10 mouse cellular contexts compared by ENCODE assay signal in the genomic region with DNA sequence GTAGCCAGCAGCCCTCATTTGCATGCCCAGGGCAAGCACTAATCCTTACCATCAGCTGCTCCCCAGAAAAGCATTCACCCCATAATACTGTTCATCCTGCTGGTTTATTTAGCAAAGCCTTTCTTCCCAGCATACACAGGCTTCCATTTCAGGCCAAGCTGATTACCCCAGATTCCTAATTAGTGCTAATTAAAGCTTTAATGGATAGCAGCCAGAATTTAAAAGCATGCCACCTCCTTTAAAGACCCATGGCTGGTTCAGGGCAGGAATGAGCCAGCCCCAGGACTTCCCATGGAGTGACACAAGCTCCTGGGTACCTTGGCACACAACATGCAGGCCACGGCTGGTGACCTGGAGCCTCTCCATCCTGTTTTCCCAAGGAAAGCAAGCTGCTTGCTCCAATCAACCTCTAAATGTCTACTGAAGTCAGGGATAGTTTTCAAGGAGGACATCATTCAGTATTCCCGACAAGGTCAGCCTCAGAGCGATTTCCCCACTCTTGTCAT.
A peak's percentile ranks its signal among the peaks of the same experiment; 100 is the strongest.
DNase-seq lines count a peak whose midpoint lies in the region; ATAC-seq lines count a peak whose summit lies in the region.
"Had no signal": no experiment of that assay in that cellular context is flagged by ENCODE, and none has a peak within 500 bp of the region (broad histone marks: within the 10 kb centered on the region; RNA-seq: fewer than 3 reads in every experiment).

No protein-coding gene starts in this region.

- H3K27ac ChIP-seq in neural tube, embryonic 13.5 days (replicated peaks): no peak overlapping the region
- H3K27ac ChIP-seq in embryonic facial prominence, embryonic 10.5 days (replicated peaks): no peak overlapping the region
- H3K27ac ChIP-seq: liver, embryonic 14.5 days had no signal

- H3K9me3 ChIP-seq in neural tube, embryonic 13.5 days: no peaks in the 10 kb centered on the region
- H3K9me3 ChIP-seq in embryonic facial prominence, embryonic 10.5 days: no peaks in the 10 kb centered on the region

- no peak overlapping the region for H3K4me3 ChIP-seq in neural tube, embryonic 13.5 days
- no peak overlapping the region for H3K4me3 ChIP-seq in embryonic facial prominence, embryonic 10.5 days

- ATAC-seq in neural tube, embryonic 13.5 days (ENCODE audit: low read depth): peak; percentile 49; the same call in 1 of the 2 replicates
- ATAC-seq: intestine, embryonic 16.5 days had no signal

- 74% methylated on average over 3 of the region's 3 CpGs for WGBS in neural tube, embryonic 13.5 days
- WGBS in embryonic facial prominence, embryonic 10.5 days: 77% methylated on average over 3 of the region's 3 CpGs

- 0 out of 2 replicates have a peak, but pooled peaks cover 7% of the 10 kb centered on the region for H3K27me3 ChIP-seq in neural tube, embryonic 13.5 days
- 0 out of 2 replicates have a peak, but pooled peaks cover 4% of the 10 kb centered on the region for H3K27me3 ChIP-seq in embryonic facial prominence, embryonic 10.5 days (replicated peaks; ENCODE audit: low read depth, poor library complexity, severe bottlenecking)

- H3K36me3 ChIP-seq in neural tube, embryonic 13.5 days: no peaks in the 10 kb centered on the region
- H3K36me3 ChIP-seq in embryonic facial prominence, embryonic 10.5 days (replicated peaks): no peaks in the 10 kb centered on the region

- H3K9ac ChIP-seq in neural tube, embryonic 13.5 days: no peak overlapping the region
- H3K9ac ChIP-seq: liver, embryonic 14.5 days had no signal

- DNase-seq in neural tube, embryonic 10.5 days (ENCODE audit: extremely low spot score, low spot score): no peak
- DNase-seq in cerebellum, adult 9-11 months: peak; percentile 84
- DNase-seq in layer of hippocampus, adult 8-10 months (ENCODE audit: low spot score in 2 of 2): peak; percentile 40 to 61
- DNase-seq in retina, postnatal 7 days (ENCODE audit: low read depth, low spot score): peak; percentile 72
- no peak for DNase-seq in lung, adult 18-20 months
- DNase-seq in embryonic facial prominence, embryonic 10.5 days (ENCODE audit: low spot score): no peak
- DNase-seq: embryo, embryonic 11 days had no signal

- H3K4me1 ChIP-seq in neural tube, embryonic 13.5 days (replicated peaks): peaks cover 42% of the 10 kb centered on the region
- peaks cover 39% of the 10 kb centered on the region for H3K4me1 ChIP-seq in embryonic facial prominence, embryonic 10.5 days

- H3K4me2 ChIP-seq in neural tube, embryonic 13.5 days: no peak overlapping the region

Comparison
In these comparisons a context has a peak if more than half of its experiments do, and no peak if none do; other contexts are left out.
1. DNase-seq: peak in cerebellum, adult 9-11 months (single experiment), layer of hippocampus, adult 8-10 months (2 of 2) and retina, postnatal 7 days (single experiment); none in neural tube, embryonic 10.5 days (single experiment), lung, adult 18-20 months (0 of 2) and embryonic facial prominence, embryonic 10.5 days (single experiment).